Mouse (Mus musculus) naive thymus-derived CD4-positive, alpha-beta T cell, adult 2 months (primary cell): ENCODE measurements around the gene Relb.

ENCODE experiments used
- DNase-seq: peaks from one replicate; pipeline ENCODE4 v3.0.0-alpha.2; 2011; ENCODE audit warnings: low read depth

Gene Relb

DNA sequence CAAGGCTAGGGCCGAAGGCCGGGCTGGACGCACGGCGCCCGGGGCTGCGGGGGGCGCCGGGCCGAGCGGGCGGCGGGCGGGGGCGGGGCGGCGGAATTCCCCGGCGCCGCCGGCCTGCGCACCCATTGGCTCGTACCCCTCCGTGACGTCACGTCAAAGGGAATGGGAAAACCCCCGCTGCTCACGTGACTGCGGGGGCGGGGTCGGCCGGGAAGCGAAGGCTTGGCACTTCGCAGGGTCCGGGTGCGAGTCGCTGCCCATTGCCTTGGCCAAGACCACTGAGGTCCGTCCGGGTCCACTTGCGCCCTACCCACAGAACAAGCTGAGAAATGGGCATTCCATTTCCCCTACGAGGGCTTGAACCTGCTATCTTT lies at the start of gene Relb:
TSS of gene Relb (minus strand) at position 78 of the 374 bp plus-strand sequence.
- DNase-seq = peak; percentile 92

DNA sequence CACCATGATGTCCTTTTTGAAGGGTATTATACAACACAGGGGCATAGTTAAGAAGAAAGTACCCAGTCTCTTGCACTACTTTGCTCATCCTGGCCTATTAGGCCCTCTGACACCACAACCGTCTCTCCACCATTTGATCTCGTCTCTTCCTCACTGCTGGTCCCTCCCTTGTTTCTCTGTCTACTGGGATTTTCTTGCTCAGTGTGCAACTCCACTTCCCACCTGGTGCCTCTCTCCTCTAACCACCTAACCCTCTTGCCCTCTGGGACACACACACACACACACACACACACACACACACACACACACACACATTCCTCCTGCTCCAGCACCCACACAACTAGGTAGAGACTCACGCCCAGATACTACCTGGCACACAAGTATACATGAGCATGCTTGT lies 49.7 kb upstream of the Relb start:
- no peak for DNase-seq

DNA sequence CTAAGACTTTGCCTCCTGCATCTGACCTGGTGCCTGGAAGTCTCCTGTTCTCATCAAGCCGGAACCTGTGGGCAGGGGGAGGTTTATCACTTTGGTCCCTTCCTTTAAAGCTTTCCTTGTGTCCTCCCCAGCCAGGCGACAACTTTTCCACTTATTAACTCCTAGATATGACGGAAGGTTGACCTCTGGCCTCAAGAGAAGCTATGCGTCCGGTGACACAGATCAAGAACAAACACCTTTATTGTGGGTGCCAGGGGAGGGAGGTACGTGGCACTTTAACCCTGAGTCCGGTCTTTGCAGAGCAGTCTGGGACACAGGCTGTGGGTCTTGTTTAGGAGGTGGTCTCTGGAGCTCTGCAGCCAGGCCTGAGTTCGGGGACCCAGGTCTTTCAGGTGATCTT lies 48.6 kb upstream of the Relb start, which contains the start of gene Apoc2:
TSS of gene Apoc2 (minus strand) at position 70 of the 400 bp plus-strand sequence.
- DNase-seq = no peak

DNA sequence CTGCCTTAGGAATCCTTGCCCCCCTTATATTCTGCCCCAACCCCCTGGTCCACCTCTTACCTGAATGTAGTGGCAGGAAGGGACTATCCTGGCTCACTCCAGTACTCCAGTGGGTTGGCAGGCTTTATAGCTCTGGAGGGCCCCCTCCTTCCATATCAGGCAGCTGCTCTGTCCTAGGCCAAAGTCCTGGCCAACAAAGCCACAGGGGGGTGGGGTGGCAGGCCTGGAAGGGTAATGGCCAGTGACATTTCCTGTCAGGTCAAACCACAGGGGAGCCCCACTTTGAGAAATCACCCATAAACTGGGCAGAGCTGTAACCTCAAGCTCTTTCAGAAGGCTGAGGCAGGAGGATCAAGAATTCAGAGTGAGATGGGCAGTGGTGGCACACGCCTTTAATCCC lies 47.4 kb upstream of the Relb start:
- no peak for DNase-seq

DNA sequence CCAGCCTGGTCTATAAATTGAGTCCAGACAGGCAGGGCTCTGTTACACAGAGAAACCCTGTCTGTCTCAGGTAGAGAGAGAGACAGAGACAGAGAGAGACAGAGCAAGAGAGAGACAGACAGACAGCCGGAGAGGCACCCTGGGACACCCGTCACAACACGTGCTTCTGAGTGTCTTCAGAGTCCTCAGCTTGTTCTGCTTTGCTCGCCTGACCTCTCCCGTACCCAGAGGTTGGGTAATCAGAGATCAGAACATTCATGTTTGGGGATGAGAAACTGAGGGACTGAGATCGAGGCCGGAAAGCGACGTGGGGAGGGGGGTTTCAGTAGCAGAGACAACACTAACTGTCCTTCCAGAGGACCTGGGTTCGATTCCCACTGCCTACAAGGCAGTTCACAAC lies 46.6 kb upstream of the Relb start:
- no peak for DNase-seq

DNA sequence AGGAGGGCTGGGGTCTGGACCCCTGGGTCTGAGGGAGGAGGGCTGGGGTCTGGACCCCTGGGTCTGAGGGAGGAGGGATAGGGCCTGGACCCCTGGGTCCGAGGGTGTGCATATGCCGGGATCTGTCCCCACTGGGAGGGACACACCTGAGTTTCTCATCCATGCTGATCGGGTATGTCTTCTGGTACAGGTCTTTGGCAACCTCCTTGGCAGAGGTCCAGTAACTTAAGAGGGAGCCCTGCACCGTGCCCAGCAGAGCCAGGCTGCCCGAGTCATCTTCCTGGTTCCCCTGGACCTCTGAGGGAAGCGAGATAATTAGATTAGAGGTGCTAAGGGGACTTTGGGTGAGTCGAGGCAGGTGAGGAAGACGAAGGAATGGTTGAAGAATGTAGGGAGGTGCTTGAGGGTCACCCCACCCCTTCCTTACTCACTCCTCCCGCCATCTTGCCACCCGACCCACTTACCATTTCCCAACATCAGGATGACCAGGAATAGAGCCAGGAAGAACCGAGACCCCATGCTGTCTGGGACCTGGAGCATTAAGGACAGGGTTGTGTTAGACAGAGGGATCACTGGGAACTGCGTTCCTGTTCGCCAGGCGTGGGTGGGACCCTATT lies 44.0 kb upstream of the Relb start:
- no peak for DNase-seq

DNA sequence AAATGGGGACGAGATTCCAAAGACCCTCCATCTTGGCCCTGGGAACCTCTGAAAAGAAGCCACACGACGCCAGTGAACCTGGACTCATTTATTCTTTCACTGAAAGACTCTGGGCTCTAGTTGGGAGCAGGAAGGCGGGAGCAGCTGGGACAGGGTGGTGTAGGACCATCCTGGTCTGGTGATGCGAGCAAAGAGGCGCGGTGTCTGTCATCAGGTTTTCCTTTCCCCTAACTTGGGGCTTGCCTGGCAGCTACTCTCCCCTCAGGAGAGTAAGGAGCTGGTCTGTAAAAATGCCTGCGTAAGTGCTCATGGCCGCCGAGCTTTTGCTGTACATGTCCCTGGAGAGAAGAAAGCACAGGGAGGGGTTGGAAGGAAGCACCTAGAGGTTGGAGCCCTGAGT lies 42.3 kb upstream of the Relb start:
- no peak for DNase-seq

DNA sequence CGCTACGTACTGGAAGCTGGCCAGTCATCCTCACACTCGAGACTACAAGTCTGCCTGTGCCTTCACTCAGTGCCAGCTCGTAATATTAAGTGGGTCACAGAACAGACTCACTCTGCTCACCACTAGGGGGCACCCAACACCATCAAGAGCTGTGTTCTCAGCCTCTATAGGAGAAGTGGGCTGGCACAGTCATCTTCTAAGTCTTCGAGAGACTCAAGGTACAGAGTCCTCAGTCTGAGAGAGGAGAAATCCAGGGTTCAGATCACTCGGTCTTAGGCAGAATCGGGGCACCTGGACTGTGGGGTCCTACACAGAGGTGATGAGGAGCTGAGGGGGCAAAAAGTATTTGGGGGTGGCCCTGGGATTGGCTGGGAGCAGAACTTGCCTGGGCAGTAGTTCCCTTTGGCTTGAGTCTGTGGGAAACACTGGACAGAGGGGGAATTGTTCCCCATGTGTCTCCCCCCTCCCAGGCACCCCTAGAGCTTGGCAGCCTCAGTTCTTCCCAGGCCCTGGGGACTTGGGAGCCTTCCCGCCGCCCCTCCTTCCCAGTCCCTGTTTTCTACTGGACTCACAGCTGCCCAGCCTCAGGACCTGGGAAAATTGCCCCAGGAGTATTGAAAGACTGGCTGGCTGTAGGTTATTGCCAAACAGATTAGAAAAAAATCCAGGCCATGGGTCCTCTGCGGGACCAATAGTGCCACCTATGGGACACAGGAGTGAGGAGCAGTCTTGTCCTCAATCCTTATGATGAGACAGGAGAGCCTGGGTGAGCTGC lies 39.9 kb upstream of the Relb start:
- DNase-seq = peak; percentile 95

DNA sequence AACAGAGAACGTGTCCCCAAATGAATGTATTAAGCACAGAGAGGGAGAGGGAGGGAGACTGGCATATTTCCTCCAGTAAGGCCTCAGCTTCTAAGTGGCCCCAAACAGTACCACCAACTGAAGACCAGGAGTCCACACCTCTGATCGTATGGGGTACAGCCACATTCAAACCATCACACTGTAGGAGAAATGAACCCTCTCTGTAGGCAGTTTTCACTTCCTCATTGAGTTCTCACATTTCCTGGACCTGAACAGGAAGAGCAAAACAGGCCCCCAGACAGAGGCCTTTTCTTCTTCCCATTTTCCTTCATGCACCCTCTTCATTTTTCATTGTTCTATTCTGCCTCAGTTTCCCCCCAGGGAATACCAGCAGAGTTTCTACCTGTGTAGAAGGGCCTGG lies 38.2 kb upstream of the Relb start:
- no peak for DNase-seq

DNA sequence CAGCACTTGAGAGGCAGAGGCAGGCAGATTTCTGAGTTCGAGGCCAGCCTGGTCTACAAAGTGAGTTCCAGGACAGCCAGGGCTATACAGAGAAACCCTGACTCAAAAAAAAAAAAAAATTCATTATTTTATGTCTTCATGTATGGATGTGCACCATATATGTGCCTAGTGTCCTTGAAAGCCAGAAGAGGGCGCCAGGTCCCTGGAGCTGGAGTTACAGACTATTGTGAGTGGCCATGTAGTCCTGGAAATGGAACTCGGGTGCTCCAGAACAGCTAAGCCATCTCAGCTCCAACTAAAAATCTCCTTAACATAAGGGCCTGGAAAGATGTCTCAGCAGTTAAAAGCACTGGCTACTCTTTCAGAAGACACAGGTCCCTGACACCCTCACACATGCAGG lies 37.5 kb upstream of the Relb start:
- no peak for DNase-seq

DNA sequence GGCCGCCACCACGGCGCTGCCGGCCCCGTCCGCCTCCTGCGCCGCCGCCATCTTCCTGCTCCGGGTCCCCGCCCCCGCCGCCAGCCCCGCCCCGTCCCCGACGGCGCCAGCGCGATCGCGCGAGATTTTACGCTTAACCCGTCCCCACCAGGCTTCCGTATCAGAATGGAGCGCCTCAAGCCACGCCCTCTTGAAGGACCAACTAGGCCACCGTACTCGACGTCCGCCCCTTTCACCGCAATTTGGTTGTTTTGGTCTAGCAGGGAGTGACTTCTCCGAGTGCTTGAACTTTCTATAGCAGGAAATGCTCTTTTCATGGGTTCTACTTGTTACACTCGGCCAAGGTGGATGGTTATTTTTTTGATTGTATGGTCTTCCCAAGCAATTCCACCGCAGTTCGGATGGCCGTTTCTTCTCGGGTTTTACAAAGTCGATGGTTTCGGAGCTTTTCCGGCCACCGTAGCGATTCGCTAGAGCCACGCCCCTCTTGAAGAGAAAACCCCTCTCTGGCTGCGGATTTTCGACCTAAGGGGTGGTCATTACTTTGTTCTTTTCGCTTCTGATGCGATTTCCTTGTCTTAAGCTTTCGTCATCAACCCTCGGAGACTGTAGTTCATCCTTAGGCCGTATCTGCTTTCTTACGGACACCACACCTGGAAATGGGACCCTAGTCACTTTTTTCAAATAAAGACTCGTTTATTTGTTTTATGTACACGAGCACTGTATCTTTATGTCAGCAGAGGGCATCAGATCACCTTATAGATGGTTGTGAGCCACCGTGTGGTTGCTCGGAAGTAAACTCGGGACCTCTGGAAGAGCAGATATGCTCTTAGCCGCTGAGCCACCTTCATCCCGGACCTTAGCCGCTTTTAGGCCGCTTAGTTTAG lies 36.0 kb upstream of the Relb start, which contains the start of gene Clptm1:
TSS of gene Clptm1 (minus strand) at position 79 of the 887 bp plus-strand sequence.
- peak; percentile 99 for DNase-seq

DNA sequence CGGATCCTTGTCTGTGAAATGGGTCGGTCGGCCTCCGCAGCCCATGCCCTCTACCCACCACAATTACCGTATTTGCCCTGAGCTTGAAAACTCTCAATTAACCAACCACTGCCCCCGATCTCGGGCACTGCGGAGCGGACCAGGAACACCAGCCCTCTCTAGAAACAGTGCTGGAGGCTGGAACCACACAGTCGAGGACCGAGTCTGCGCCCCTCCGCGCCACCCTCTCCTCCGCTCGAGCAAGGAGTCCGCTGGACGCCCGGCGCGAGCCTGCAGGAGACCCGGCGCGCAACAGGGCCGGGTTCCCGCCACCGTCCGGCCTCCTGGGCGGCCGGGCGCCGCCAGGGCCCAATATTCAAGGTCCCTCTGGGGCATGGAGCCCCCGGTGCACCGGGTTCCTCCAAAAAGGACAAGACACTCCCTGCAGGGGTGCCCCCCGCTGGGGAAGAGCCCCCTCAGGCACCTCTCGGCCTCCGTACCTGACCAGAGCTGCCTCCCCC lies 35.3 kb upstream of the Relb start:
- no peak for DNase-seq

DNA sequence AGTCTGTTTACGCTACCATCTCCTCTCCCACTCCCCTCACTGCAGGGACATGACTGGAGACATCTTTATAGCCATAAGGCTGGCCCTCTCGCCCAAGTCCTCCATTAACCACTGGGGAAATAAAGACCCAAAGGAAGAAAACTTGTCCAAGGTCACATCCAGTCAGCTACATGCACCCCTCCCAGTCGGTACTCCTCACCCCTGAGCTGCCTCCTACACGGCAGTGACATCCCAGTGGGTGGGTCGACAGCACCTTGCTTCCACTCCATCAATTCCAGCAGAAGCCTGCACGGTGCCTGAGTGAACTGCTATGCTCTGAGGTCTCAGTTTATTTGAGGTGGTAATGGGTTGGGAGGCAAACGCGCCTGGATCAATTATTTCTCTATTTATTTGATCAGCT lies 34.7 kb upstream of the Relb start:
- DNase-seq = no peak

DNA sequence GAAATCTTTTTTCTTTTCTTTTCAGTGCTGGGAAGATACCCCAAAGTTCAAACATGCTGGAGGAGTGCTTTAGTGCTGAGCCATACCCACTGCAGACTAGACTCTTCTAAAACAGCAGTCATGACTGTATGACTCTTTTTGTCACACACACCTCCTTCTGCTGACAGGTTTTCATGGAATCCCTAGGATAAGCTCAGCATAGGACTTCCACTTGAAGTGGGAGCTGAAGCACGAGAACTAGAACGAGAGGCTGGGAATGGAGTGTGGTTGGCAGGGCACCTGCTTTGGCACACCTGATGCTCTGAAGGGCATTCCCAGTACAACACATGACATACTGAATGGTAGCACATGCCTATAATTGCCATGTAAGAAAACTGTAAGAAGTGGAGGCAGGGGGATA lies 23.4 kb upstream of the Relb start:
- DNase-seq = no peak

DNA sequence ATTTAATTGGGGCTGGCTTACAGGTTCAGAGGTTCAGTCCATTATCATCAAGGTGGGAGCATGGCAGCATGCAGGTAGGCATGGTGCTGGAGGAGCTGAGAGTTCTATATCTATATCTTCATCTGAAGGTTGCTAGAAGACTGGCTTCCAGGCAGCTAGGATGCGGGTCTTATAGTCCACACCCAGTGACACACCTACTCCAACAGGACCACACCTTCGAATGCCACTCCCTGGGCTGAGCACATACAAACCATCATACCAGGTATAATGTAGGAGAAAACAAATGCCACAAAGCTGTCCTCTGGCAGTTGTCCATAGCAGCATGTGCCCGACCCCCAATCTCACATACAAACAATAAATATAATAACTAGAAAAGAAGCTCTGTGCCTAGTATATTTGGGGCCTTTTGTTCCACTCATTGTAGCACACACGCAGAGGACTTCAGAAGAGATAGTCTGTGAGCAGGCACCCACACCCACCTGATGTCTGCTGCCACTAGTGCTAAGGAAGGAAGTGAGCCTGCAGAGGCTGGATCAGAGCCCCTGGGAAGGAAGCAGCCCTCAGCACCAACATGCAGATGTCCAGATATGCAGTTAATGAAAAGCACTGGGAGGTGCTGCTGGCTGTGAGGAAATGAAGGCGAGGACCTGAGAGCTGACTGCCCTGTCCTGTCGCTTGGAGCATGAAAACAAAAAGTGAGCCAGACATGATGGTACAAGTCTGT lies 22.0 kb upstream of the Relb start:
- no peak for DNase-seq

DNA sequence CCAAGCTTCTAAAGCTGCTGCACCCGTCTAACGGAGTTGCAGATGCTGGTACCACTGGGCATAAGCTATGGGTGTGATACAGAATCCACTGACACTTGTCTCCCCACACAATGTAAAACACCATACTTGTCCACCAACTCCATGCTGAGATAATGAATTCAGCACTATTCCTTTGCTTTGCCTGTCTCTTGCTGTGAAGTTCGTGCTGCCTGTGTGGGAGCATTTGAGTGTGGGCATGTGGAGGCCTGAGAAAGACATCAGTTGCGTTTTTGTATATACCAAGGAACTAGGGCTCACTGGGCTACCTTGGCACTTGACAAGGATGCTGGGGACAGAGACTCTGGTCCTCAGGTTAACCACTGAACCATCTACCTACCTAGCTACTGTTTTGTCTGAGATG lies 12.0 kb upstream of the Relb start:
- no peak for DNase-seq

DNA sequence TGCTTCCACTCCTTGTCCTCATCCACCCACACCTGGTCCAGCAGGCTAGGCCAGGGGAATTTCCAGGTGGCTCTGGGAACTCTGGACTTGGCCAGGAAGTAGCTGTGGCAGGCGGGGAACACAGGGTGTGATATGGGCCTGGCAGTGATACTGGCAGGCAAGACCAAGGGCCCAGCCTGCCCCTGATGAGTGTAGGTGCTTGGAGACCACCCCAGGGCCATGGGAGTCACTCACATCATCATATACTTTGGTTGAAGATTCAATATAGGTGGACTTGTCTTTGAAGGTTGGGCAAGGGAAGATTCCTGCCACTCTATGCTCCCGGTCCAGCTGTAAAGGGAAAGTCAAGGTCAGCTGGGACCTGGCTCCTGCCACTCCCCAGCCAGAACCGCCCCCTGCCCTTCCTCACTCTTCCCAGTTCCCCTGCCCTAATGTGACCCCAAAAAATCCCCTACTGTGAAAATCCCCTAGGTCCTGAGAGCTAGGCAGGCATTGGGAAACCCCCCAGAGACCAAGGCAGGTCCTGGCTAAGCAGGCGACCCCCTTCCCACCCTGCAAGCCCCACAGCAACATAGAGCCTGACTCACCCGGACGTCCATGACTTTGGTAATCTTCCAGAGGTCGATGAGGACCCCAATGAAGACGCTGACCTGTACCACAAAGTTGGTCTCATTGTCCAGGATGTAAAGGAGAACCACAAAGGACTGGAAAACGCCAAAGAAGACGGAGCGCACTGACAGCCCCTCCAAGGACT lies 6.0 kb upstream of the Relb start:
- DNase-seq = no peak

DNA sequence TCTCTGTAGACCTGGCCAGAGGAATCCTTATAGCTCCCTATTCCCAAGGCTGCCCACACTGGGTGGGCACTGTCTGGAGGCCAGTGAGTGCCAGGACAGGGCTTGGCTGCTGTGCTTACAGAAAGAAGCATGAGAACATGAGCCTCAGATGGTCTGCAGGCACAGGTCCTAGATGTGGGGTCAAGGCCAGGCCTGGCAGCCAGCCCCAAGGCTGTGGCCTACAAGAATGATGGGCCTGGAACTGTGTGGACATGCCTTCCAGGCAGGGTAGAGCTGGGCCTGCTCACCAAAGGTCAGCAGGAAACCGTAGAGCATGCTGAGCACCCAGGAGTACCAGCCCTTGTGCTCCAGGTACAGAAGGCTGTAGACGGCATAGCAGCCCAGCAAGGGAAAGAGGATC lies 5.4 kb upstream of the Relb start:
- no peak for DNase-seq

DNA sequence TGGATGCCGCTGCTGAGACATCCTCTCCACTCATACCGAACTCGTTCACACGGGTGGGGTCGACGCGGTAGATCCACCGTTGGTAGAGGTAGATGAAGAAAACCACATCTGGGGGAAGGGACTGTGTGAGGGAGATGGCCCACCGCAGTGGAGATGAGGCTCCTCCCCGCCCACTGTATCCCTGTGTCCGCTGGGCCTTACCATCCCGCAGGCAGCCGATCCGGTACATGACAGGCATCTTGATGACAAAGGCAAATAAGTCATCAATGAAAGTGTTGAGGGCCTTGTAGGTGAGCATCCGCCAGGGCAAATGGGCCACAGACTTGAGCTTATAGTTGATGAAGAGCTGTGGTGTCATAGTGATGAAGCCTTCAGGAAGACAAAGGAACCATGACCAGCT lies 4.6 kb upstream of the Relb start:
- DNase-seq = no peak

DNA sequence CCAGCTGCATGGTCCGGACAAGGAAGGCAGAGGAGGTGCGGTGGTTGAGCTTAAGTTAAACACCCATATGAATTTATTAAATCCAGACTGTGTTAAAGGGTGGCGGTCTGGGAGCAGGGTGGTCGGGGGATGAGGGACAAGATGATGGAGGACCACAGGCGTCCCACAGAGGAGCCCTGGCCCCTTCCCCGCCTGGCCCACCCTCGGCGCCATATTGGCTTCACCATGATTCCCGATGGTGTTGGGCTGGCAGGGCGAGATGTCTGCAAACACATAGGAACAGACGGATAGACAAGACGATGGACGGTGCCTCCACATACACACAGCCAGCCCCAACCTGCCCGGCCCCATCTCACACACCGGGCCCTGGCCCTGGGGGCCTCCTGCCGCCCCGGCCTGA lies 4.0 kb upstream of the Relb start:
- DNase-seq = no peak

DNA sequence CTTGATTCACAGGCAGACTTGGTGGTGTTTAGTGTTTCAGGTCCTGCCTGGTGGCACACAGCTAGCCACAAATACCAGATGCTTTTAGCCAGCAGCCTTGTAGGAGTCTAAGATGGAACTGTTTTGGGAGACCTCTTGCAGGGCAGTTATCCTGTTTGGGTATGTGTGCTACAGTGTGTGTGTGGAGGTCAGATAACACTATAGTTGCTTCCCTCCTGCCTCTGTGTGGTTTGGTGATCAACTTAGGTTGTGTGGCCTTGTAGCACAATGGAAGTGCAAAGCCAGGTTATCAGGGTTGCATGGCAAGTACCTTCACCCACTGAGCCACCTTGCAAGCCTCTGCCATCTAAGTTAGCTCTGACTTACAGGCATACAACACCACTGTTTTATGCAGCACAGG lies 3.5 kb upstream of the Relb start:
- DNase-seq = no peak
